Mouse (Mus musculus) gastrocnemius, postnatal 10 days (tissue): ENCODE measurements around the gene Slc7a3. TPM values are rescaled to one million over a fixed set of nuclear protein-coding genes. Genes with fewer than 3 reads are reported as not detected.
A peak's percentile ranks its signal among the peaks of the same experiment; 100 is the strongest.
"Not testable (repeated sequence)": the region's sequence is repeated elsewhere in the genome, so short reads cannot be mapped to it uniquely, and the experiment has no call there.

Experiments
- DNase-seq: peaks from one replicate; pipeline ENCODE4 v3.0.0; 2021; ENCODE audit warnings: mixed read lengths
- long read RNA-seq, 2 experiments: library from polyadenylated mRNA; stranded (forward); transcript quantifications; one replicate each; pipeline ENCODE4 v2.0.0; 2021
- total RNA-seq, 2 experiments: library from RNA; stranded (reverse); gene quantifications; 2 replicates each; pipeline ENCODE4 v1.2.3; 2021

The Slc7a3 gene
- under 1 TPM in 1 of 2 experiments, not detected in 1; 0.47 TPM for total RNA-seq
- long read RNA-seq, experiment 1: 0 reads
- long read RNA-seq, experiment 2: 0 reads

DNA sequence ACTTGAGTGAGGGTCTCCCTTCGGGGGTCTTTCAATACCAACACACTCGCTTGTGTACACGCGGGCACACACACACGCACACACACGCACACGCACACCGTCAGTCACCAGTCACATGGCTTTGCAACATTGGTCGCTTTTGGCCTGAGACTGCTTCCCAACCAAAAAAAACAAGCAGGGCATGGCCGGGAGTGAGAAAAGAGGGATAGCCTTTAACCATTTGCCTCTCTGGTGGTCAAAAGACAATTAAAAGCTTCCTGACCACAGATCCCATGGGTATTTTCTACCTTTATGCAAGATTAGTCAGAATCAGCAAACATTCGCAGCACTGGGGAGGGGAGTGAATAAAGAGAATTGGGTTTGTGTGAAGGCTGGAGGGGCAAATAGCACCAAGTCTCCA is at the start of gene Slc7a3:
TSS of gene Slc7a3 (minus strand) at position 101 of the 400 bp plus-strand sequence.
- no peak for DNase-seq

- no peak for DNase-seq
Observed at GRCm38 (mm10) chrX:101131992-101132791, 46.4 kb upstream of the Slc7a3 start.

- peak; percentile 59 for DNase-seq
Observed at GRCm38 (mm10) chrX:101131001-101131400, 45.2 kb upstream of the Slc7a3 start.

GRCm38 (mm10) chrX:101128559-101128958 is 42.7 kb upstream of the Slc7a3 start:
- DNase-seq: no peak

DNA sequence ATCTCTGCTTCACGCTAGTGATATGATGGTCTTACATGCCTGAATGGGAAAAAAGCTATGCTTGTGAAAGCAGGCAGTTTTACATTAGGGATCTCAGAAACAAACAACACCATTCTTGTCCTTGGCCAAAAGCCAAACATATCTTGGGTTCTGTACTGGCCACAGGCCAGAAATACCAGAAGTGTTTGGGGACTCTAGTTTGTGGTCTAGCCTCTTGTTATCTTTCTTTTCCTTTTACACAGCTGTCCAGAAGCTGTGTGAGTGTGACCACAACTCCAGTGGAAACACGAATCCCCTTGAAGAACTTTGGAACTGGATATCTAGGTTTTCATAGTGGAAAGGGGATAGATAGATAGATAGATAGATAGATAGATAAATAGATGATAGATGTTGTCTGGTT is 41.2 kb upstream of the Slc7a3 start:
- DNase-seq: no peak

DNA sequence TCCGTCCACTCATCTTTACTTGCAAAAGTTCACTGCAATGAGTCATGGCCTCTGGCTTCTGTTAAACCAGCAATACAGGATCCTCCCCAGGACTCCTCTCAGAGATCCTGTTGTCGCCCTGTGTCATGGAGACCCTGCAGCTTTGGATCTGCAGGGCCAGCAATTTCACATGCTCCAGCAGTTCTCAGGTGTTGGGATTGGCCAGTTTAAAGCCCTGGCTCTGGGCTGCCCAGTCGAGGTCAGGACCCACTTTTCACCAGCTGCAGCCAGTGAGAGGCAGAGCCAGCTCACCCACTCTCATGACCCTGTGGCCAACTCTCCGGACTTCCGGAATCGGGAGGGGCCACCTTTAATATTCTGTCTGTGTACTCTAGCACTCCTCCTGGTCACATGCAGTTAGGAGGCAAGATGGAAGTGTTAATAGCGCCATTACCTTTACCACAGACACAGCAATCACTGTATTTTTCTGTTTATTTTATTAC is 40.7 kb upstream of the Slc7a3 start:
- peak; percentile 3 for DNase-seq

- no peak for DNase-seq
Observed at GRCm38 (mm10) chrX:101120546-101120945, 34.7 kb upstream of the Slc7a3 start.

GRCm38 (mm10) chrX:101085211-101085610 is 609 bp downstream of the Slc7a3 start:
- DNase-seq: not testable (repeated sequence)

- DNase-seq: no peak
Observed at GRCm38 (mm10) chrX:101084192-101084591, 1.6 kb downstream of the Slc7a3 start.

DNA sequence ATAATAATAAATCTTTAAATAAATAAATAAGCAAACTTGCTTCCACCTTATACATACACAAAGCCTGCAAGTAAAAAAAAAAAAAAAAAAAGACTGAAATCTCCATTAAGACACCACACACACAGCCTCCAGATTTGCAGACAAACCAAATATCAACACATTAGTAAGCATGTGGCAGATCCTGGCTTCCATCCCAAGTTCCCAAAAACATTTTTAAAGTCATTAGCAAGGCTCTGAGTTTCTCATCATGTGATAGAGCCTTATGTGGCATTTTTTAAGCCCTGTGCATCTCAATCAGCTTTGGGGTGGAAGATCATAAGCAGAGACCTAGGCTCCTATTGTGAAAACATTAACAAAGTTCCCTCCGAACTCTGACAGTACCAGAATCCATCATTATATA is 20.6 kb downstream of the Slc7a3 start:
- DNase-seq: no peak

DNA sequence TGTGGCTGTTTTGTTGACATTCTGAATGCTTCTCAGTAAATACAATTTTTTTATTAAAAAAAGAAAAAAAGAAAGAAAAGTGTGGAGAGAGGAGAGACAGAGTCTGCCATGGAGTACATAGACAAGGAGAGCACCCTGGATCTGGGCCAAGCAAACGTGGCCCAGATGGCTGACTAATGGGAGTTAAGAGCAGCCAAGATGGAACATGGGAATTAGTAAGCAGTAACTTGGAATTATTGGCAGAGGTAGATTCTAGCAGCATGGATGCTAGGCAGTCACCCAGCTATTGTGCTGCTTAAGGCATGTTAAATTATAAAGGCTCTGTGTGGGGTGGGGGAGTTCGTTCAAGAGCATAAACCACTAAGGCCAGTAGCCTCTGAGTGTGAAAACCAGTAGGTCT is 22.3 kb downstream of the Slc7a3 start:
- DNase-seq: no peak

- DNase-seq: no peak
Observed at GRCm38 (mm10) chrX:101059541-101059940, 26.3 kb downstream of the Slc7a3 start, which contains the start of gene Tex11. TSS of gene Tex11 (minus strand) at chrX:101059667.

Other genes starting within 250 kb of the Slc7a3 start
- gene Tex11, start 26.4 kb downstream of the Slc7a3 start, total RNA-seq: not detected
- gene Snx12, start 136.5 kb upstream of the Slc7a3 start, total RNA-seq: 10 to 100 TPM; 48.5 to 50.2 TPM
- 10 to 100 TPM; 48.2 to 55.0 TPM for gene Foxo4, start 168.5 kb upstream of the Slc7a3 start, total RNA-seq
- gene Gm614, start 178.0 kb upstream of the Slc7a3 start, total RNA-seq: under 1 TPM in 1 of 2 experiments, not detected in 1; 0.50 TPM
- 1 to 10 TPM; 5.5 to 7.9 TPM for gene Il2rg, start 182.2 kb upstream of the Slc7a3 start, total RNA-seq
- gene Gm20489, start 183.0 kb upstream of the Slc7a3 start, total RNA-seq: not detected
- gene Med12, start 188.0 kb upstream of the Slc7a3 start, total RNA-seq: 10 to 100 TPM; 25.6 to 28.8 TPM
- 1 to 10 TPM; 1.4 to 1.6 TPM for gene Nlgn3, start 213.1 kb upstream of the Slc7a3 start, total RNA-seq